Comparison of ENCODE assay signal across 27 mouse cellular contexts in the genomic region with DNA sequence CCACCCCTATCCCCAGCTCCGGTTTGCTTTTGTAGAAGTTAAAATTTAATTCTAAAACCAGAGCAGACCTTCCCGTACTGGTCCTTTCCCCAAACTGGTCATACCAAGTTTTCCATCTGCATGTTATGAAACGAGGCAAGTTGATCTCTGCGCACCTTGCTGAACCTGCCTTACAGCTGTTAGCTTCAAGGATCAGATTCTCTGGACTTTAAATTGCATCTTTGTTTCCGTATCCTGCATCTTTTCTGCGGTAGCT.
DNase-seq lines count a peak whose midpoint lies in the region; ATAC-seq and TF ChIP-seq lines count a peak whose summit lies in the region.
"Had no signal": no experiment of that assay in that cellular context is flagged by ENCODE, and none has a peak within 500 bp of the region (broad histone marks: within the 10 kb centered on the region; RNA-seq: fewer than 3 reads in every experiment).

No protein-coding gene starts in this region.

- H3K9me3 ChIP-seq in heart, postnatal 0 days (replicated peaks; ENCODE audit: control insufficient read depth, low read length) = no peaks in the 10 kb centered on the region
- no peaks in the 10 kb centered on the region for H3K9me3 ChIP-seq in kidney, embryonic 15.5 days (replicated peaks)
- H3K9me3 ChIP-seq in lung, embryonic 15.5 days = no peaks in the 10 kb centered on the region
- H3K9me3 ChIP-seq in stomach, postnatal 0 days (ENCODE audit: control insufficient read depth, low read length) = no peaks in the 10 kb centered on the region
- H3K9me3 ChIP-seq: embryonic facial prominence, embryonic 12.5 days; G1E; heart, embryonic 10.5 days; heart, embryonic 13.5 days; hindbrain, embryonic 12.5 days; hindbrain, embryonic 15.5 days had no signal

- no peak overlapping the region for H3K4me2 ChIP-seq in heart, postnatal 0 days (ENCODE audit: low read depth, low read length)
- H3K4me2 ChIP-seq in kidney, embryonic 15.5 days = no peak overlapping the region
- no peak overlapping the region for H3K4me2 ChIP-seq in lung, embryonic 15.5 days
- no peak overlapping the region for H3K4me2 ChIP-seq in stomach, postnatal 0 days (replicated peaks; ENCODE audit: low read depth)
- H3K4me2 ChIP-seq: embryonic facial prominence, embryonic 12.5 days; heart, embryonic 13.5 days; hindbrain, embryonic 12.5 days; hindbrain, embryonic 15.5 days had no signal

- 0 out of 2 replicates have a peak overlapping the region, but pooled peaks have one; percentile 72 for H3K27ac ChIP-seq in heart, postnatal 0 days (ENCODE audit: low read depth)
- peak overlapping the region; percentile 91 for H3K27ac ChIP-seq in kidney, embryonic 15.5 days
- 0 out of 2 replicates have a peak overlapping the region, but pooled peaks have one; percentile 11 for H3K27ac ChIP-seq in lung, embryonic 15.5 days
- 0 out of 2 replicates have a peak overlapping the region, but pooled peaks have one; percentile 24 for H3K27ac ChIP-seq in stomach, postnatal 0 days (replicated peaks)
- H3K27ac ChIP-seq: embryonic facial prominence, embryonic 12.5 days; gastrocnemius, adult 2 months; heart, adult 2 months; hindbrain, embryonic 12.5 days; hindbrain, embryonic 15.5 days had no signal

- H3K4me1 ChIP-seq in heart, postnatal 0 days (ENCODE audit: control insufficient read depth, insufficient read depth) = peaks cover 26% of the 10 kb centered on the region
- peaks cover 56% of the 10 kb centered on the region for H3K4me1 ChIP-seq in kidney, embryonic 15.5 days
- peaks cover 50% of the 10 kb centered on the region for H3K4me1 ChIP-seq in lung, embryonic 15.5 days
- no peaks in the 10 kb centered on the region for H3K4me1 ChIP-seq in stomach, postnatal 0 days (replicated peaks; ENCODE audit: control insufficient read depth, insufficient read depth)
- H3K4me1 ChIP-seq: hindbrain, embryonic 15.5 days had no signal

- TF ChIP-seq CTCF in heart, postnatal 0 days (IDR thresholded peaks at IDR 0.05; ENCODE audit: low read depth) = no peak
- no peak for TF ChIP-seq CTCF in stomach, postnatal 0 days (IDR thresholded peaks at IDR 0.05; ENCODE audit: low read depth)

- no peaks in the 10 kb centered on the region for H3K27me3 ChIP-seq in heart, postnatal 0 days (ENCODE audit: control insufficient read depth, insufficient read depth, low read length)
- H3K27me3 ChIP-seq in kidney, embryonic 15.5 days = no peaks in the 10 kb centered on the region
- H3K27me3 ChIP-seq in lung, embryonic 15.5 days = no peaks in the 10 kb centered on the region
- no peaks in the 10 kb centered on the region for H3K27me3 ChIP-seq in stomach, postnatal 0 days (ENCODE audit: control insufficient read depth, insufficient read depth, low read length)
- H3K27me3 ChIP-seq: CH12.LX; embryonic facial prominence, embryonic 12.5 days; heart, embryonic 13.5 days; hindbrain, embryonic 12.5 days; hindbrain, embryonic 15.5 days; Patski had no signal

- TF ChIP-seq EP300 in heart, postnatal 0 days (IDR thresholded peaks at IDR 0.05; ENCODE audit: low read depth) = no peak
- TF ChIP-seq EP300 in stomach, postnatal 0 days (optimal IDR thresholded peaks at IDR 0.05) = no peak

- no peak overlapping the region for H3K9ac ChIP-seq in heart, postnatal 0 days (replicated peaks; ENCODE audit: low read depth, low read length)
- no peak overlapping the region for H3K9ac ChIP-seq in kidney, embryonic 15.5 days
- H3K9ac ChIP-seq in lung, embryonic 15.5 days = no peak overlapping the region
- no peak overlapping the region for H3K9ac ChIP-seq in stomach, postnatal 0 days (ENCODE audit: low read length)
- H3K9ac ChIP-seq: embryonic facial prominence, embryonic 12.5 days; forebrain, postnatal 0 days; heart, embryonic 13.5 days; hindbrain, embryonic 12.5 days; hindbrain, embryonic 15.5 days had no signal

- WGBS in heart, postnatal 0 days = 95% methylated on average over 6 of the region's 6 CpGs
- 68% methylated on average over 6 of the region's 6 CpGs for WGBS in kidney, embryonic 15.5 days
- 59% methylated on average over 6 of the region's 6 CpGs for WGBS in lung, embryonic 15.5 days
- 70% methylated on average over 6 of the region's 6 CpGs for WGBS in stomach, postnatal 0 days

- ATAC-seq in heart, postnatal 0 days (ENCODE audit: insufficient read depth, low read depth) = no peak
- ATAC-seq in kidney, embryonic 15.5 days (replicated peaks; ENCODE audit: low FRiP score) = no peak
- no peak for ATAC-seq in lung, embryonic 15.5 days (ENCODE audit: borderline replicate concordance, extremely low read depth, low FRiP score, low TSS enrichment)
- no peak for ATAC-seq in stomach, postnatal 0 days (ENCODE audit: low FRiP score, low TSS enrichment)
- ATAC-seq: forebrain, embryonic 14.5 days; forebrain, postnatal 0 days; Patski had no signal

- H3K4me3 ChIP-seq in heart, postnatal 0 days (ENCODE audit: low read depth, low read length) = no peak overlapping the region
- no peak overlapping the region for H3K4me3 ChIP-seq in kidney, embryonic 15.5 days (replicated peaks)
- no peak overlapping the region for H3K4me3 ChIP-seq in lung, embryonic 15.5 days
- H3K4me3 ChIP-seq in stomach, postnatal 0 days (ENCODE audit: low read depth, low read length) = no peak overlapping the region
- H3K4me3 ChIP-seq: embryonic facial prominence, embryonic 12.5 days; gastrocnemius, adult 2 months; heart, adult 2 months; heart, embryonic 10.5 days; heart, embryonic 13.5 days; hindbrain, embryonic 12.5 days; hindbrain, embryonic 15.5 days had no signal

- peaks cover 24% of the 10 kb centered on the region for H3K36me3 ChIP-seq in heart, postnatal 0 days (replicated peaks; ENCODE audit: control insufficient read depth, insufficient read depth, low read length)
- H3K36me3 ChIP-seq in kidney, embryonic 15.5 days = peaks cover 58% of the 10 kb centered on the region
- no peaks in the 10 kb centered on the region for H3K36me3 ChIP-seq in lung, embryonic 15.5 days
- H3K36me3 ChIP-seq in stomach, postnatal 0 days (ENCODE audit: control insufficient read depth, insufficient read depth, low read length) = peaks cover 4% of the 10 kb centered on the region
- H3K36me3 ChIP-seq: G1E; hindbrain, embryonic 12.5 days; hindbrain, embryonic 15.5 days had no signal

- DNase-seq in heart, postnatal 0 days (ENCODE audit: low spot score) = no peak
- no peak for DNase-seq in heart, adult 18-20 months
- no peak for DNase-seq in kidney, postnatal 4 days
- no peak for DNase-seq in lung, postnatal 14 days
- DNase-seq in stomach, postnatal 0 days (ENCODE audit: low spot score) = no peak
- no peak for DNase-seq in gastrocnemius, postnatal 4 days (ENCODE audit: low spot score in 2 of 2)
- DNase-seq: adrenal gland, postnatal 10 days; adrenal gland, postnatal 36 days; B cell, adult 2 months; cerebellum, adult 18-20 months; cerebellum, adult 9-10 months; cerebellum, postnatal 14 days; forebrain, postnatal 0 days; gastrocnemius, adult 2 months; gastrocnemius, postnatal 14 days; heart, adult 2 months had no signal

Comparison
In these comparisons a context has a peak if more than half of its experiments do, and no peak if none do; other contexts are left out.
1. H3K27ac ChIP-seq: peak in every context shown above with its lines; median percentile 91 in kidney, embryonic 15.5 days; 72 in heart, postnatal 0 days; 24 in stomach, postnatal 0 days; 11 in lung, embryonic 15.5 days.